Mouse (Mus musculus) ES-Bruce4 (cell line): ENCODE results near the gene Gm5617. TPM values are rescaled to one million over a fixed set of nuclear protein-coding genes. Genes with fewer than 3 reads are reported as not detected.
A peak's percentile ranks its signal among the peaks of the same experiment; 100 is the strongest.
"Not testable (repeated sequence)": the region's sequence is repeated elsewhere in the genome, so short reads cannot be mapped to it uniquely, and the experiment has no call there.

Source experiments
- H3K27ac ChIP-seq: 2 replicates; pipeline ENCODE4 v1.5.1; 2012; ENCODE audit warnings: low read length, inconsistent platforms; ENCODE audit not compliant: insufficient read depth
- H3K27me3 ChIP-seq: 2 replicates; pipeline ENCODE4 v1.6.1; 2012; ENCODE audit warnings: mild to moderate bottlenecking, low read length, inconsistent platforms; ENCODE audit not compliant: control insufficient read depth, poor library complexity, insufficient read depth, severe bottlenecking
- H3K36me3 ChIP-seq: 2 replicates; pipeline ENCODE4 v1.6.1; 2012; ENCODE audit warnings: inconsistent platforms, mild to moderate bottlenecking, low read length, moderate library complexity; ENCODE audit not compliant: control insufficient read depth, poor library complexity, insufficient read depth, severe bottlenecking
- H3K4me1 ChIP-seq: one replicate; pipeline ENCODE4 v1.8.1; 2011; ENCODE audit warnings: low read length; ENCODE audit not compliant: control insufficient read depth, insufficient read depth
- H3K4me3 ChIP-seq: 2 replicates; pipeline ENCODE4 v1.5.1; 2011; ENCODE audit warnings: low read depth, mild to moderate bottlenecking, low read length
- H3K9ac ChIP-seq: 2 replicates; pipeline ENCODE4 v1.6.1; 2012; ENCODE audit warnings: low read depth, mild to moderate bottlenecking, inconsistent platforms; ENCODE audit not compliant: poor library complexity, severe bottlenecking
- H3K9me3 ChIP-seq: replicated peaks from 2 replicates; pipeline ENCODE4 v1.6.1; 2012; ENCODE audit warnings: mild to moderate bottlenecking, low read length, inconsistent platforms; ENCODE audit not compliant: control insufficient read depth, poor library complexity, insufficient read depth, severe bottlenecking
- CTCF ChIP-seq: IDR thresholded peaks from one replicate; pipeline ENCODE4 v1.8.1; 2011; ENCODE audit warnings: low read depth, low read length
- EP300 ChIP-seq: IDR thresholded peaks from 2 replicates; pipeline ENCODE4 v1.6.1; 2011; ENCODE audit warnings: low read depth, low read length; ENCODE audit not compliant: insufficient read depth
- POLR2A ChIP-seq: IDR thresholded peaks from one replicate; pipeline ENCODE4 v1.8.1; 2011; ENCODE audit warnings: low read length; ENCODE audit not compliant: insufficient read depth
- polyA plus RNA-seq: library from polyadenylated mRNA; stranded (reverse); fragments of >200 nt; gene quantifications from 2 replicates; pipeline ENCODE4 v1.2.4, GENCODE M21; 2011; ENCODE audit warnings: low read depth; ENCODE audit not compliant: missing spikeins, insufficient read depth, insufficient read length

Gm5617 gene
- polyA plus RNA-seq, 1 experiment, result 11.8 TPM

- Histone ChIP-seq H3K27ac (no peak overlapping the region), H3K27me3 (no peaks in the 10 kb centered on the region), H3K36me3 (no peaks in the 10 kb centered on the region), H3K9ac (no peak overlapping the region), H3K4me1 (no peaks in the 10 kb centered on the region), H3K4me3 (no peak overlapping the region), H3K9me3 (no peaks in the 10 kb centered on the region)
- TF ChIP-seq POLR2A (no peak), EP300 (no peak), CTCF (no peak)
Observed at GRCm38 (mm10) chr9:48460720-48461119, 34.5 kb upstream of the Gm5617 start.

DNA sequence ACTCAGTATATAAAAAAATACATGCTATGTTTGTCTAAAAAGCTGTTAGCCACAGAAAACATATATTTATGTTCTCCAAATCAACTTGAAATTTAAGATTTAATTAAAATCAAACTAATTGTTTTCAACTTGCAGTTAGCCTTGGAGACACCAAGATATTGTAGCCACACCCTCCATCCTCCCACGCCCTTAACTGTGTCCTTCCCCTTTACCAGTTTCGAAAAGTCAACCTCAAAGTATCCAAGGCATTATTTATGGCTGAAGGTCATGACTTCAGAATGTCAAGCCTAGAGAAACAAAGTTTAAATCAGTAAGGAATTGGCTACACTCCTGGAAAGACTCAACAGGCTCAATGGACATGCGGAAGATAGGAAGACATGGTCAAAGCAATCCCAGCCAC lies 33.7 kb upstream of the Gm5617 start:
- Histone ChIP-seq H3K27ac (no peak overlapping the region), H3K9ac (no peak overlapping the region), H3K9me3 (no peaks in the 10 kb centered on the region), H3K27me3 (no peaks in the 10 kb centered on the region), H3K36me3 (no peaks in the 10 kb centered on the region), H3K4me3 (no peak overlapping the region), H3K4me1 (no peaks in the 10 kb centered on the region)
- TF ChIP-seq EP300, result no peak
- no peak for TF ChIP-seq POLR2A
- TF ChIP-seq CTCF, result no peak

DNA sequence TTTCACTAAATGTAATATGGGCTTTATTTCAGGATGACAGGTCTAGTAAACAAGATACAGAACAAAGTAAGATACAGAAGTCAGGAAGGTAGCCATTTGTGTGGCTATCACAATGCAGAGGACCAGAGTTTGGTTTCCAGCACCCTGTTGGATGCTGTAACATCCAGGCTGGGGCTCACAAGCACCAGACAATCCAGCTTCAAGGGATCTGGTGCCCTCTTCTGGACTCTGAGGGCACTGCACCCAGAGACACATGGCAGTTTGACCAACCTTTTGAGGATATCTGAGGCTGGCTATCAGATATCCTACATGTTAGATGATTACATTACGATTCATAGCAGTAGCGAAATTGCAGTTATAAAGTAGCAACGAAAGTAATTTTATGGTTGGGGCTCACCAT lies 29.6 kb upstream of the Gm5617 start:
- Histone ChIP-seq H3K27ac (no peak overlapping the region), H3K9ac (no peak overlapping the region), H3K4me1 (no peaks in the 10 kb centered on the region), H3K27me3 (no peaks in the 10 kb centered on the region), H3K4me3 (no peak overlapping the region), H3K9me3 (no peaks in the 10 kb centered on the region), H3K36me3 (peaks cover 3% of the 10 kb centered on the region)
- no peak for TF ChIP-seq EP300
- peak; percentile 85 for TF ChIP-seq CTCF

DNA sequence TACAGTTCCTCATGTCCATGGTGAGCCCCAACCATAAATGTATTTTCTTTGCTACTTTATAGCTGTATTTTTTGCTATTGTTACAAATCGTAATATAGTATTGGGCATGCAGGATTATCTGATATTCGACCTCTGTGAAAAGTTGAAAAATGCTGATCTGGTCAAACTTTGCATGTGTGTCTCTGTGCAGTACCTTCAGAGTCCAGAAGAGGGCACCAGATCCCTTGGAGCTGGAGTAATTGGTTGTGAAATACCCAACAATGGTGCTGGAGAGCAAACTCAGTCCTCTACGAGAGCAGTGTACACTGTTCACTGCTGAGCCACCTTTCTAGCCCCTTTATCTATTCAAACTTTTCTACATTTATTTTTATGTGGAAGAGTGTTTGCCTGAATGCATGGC lies 28.4 kb upstream of the Gm5617 start:
- Histone ChIP-seq H3K4me1 (no peaks in the 10 kb centered on the region), H3K4me3 (no peak overlapping the region), H3K9ac (no peak overlapping the region), H3K27me3 (no peaks in the 10 kb centered on the region), H3K27ac (no peak overlapping the region), H3K36me3 (peaks cover 5% of the 10 kb centered on the region), H3K9me3 (no peaks in the 10 kb centered on the region)
- TF ChIP-seq EP300 (no peak), CTCF (peak; percentile 31)

DNA sequence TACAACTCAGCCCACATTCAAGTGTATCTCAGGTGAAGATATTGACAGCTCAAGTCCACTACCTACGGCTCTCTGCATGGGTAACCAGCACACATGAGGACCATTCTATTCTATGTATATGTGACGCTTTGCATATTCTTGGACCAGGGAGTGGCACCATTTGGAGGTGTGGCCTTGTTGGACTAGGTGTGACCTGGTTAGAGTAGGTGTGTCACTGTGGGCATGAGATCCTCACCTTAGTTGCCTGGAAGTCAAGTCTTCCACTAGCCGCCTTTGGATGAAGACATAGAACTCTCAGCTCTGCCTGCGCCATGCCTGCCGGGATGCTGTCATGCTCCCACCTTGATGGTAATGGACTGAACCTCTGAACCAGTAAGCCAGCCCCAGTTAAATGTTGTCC lies 27.8 kb upstream of the Gm5617 start:
- H3K9me3 ChIP-seq, H3K36me3 ChIP-seq: not testable (repeated sequence)

DNA sequence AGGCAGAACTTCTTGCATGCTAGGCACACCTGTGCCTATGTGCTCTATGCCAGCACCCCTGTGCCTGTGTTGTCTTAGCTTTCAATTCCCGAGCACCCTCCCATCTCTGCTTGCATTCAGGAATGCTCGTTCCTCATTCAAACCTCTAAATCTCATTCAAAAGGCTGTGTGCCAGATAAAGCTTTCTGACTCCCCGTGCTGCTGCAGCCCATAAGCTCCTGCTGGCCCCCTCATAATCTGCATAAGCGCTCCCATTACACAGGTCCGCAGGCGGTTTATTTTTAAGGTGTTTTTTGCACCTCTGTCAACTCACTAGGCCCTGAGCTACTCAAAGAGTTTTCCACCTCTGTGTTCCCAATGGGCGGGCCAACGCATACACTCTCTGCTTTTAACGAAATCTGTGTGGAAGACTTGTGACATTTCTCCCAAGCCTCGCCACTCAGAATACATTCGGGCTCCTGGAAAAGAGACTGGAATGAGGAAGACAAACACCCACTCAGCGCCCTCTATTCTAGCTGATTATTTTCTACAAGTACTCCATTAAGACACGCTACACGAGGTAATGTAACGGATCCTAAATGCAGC lies 22.7 kb upstream of the Gm5617 start:
- H3K4me3 ChIP-seq, result no peak overlapping the region
- no peak overlapping the region for H3K9ac ChIP-seq
- peaks cover 10% of the 10 kb centered on the region for H3K36me3 ChIP-seq
- 0 out of 2 replicates have a peak overlapping the region, but pooled peaks have one; percentile 18 for H3K27ac ChIP-seq
- TF ChIP-seq CTCF (no peak), POLR2A (no peak), EP300 (no peak)
- H3K4me1 ChIP-seq, result no peaks in the 10 kb centered on the region
- H3K27me3 ChIP-seq, result no peaks in the 10 kb centered on the region
- no peaks in the 10 kb centered on the region for H3K9me3 ChIP-seq

More for the DNA sequence above, 27.8 kb upstream of the Gm5617 start:
- H3K27me3 ChIP-seq, H3K27ac ChIP-seq, H3K4me1 ChIP-seq, H3K9ac ChIP-seq, H3K4me3 ChIP-seq: not testable (repeated sequence)
